Comparison of ENCODE assay signal across 24 mouse cellular contexts in the genomic region with DNA sequence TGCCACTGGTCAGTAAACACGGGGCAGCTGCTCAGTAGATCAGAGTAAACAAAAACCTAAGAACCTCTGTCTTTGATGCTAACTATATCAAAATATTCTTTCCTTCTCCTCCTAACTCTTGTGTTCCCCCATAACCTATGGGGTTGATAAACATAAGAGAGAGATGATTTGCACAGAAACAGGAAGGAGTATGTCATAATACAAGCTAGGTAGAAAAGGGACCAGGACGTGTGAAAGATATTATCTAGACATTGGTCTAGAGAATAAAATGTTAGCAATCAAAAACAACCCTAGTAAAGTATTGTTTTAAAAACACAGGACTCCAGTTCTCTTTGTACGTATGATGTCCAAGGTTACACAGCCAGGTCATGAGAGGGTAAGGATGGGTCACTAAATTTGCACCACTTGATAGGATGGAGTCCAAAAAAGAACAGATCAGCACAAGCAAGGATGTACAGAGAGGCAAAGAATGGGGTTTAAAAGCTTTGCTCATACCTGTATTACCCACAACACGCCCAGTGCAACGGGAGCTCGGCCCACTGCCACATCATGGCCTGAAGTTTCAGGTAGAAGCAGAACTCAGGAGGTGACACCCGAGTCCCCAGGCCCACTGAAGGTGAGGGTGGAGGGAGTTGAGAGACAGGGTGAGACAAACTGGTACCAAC. TPM values are rescaled to one million over a fixed set of nuclear protein-coding genes. Genes with fewer than 3 reads are reported as not detected.
DNase-seq lines count a peak whose midpoint lies in the region; ATAC-seq and TF ChIP-seq lines count a peak whose summit lies in the region.
"Had no signal": no experiment of that assay in that cellular context is flagged by ENCODE, and none has a peak within 500 bp of the region (broad histone marks: within the 10 kb centered on the region; RNA-seq: fewer than 3 reads in every experiment).

No protein-coding gene starts in this region.

- 77% methylated on average over 7 of the region's 7 CpGs for WGBS in heart, embryonic 13.5 days
- WGBS in bone marrow, adult 2 months, result 61% methylated on average over 7 of the region's 7 CpGs
- 55% methylated on average over 7 of the region's 7 CpGs for WGBS in liver, embryonic 15.5 days (ENCODE audit: insufficient replicate concordance)

- no peak for TF ChIP-seq CTCF in bone marrow, adult 2 months (IDR thresholded peaks at IDR 0.05; ENCODE audit: control insufficient read depth, insufficient read depth, low read length)

- peaks cover 27% of the 10 kb centered on the region for H3K4me1 ChIP-seq in heart, embryonic 13.5 days
- peaks cover 7% of the 10 kb centered on the region for H3K4me1 ChIP-seq in bone marrow, adult 2 months (ENCODE audit: control insufficient read depth, insufficient read depth, low read length)
- H3K4me1 ChIP-seq in liver, embryonic 15.5 days (replicated peaks), result peaks cover 95% of the 10 kb centered on the region
- H3K4me1 ChIP-seq: embryonic facial prominence, embryonic 12.5 days; limb, embryonic 10.5 days; midbrain, embryonic 15.5 days had no signal

- peaks cover 5% of the 10 kb centered on the region; the same call in 1 of the 2 replicates for H3K36me3 ChIP-seq in heart, embryonic 13.5 days
- H3K36me3 ChIP-seq in liver, embryonic 15.5 days (replicated peaks), result peaks cover 50% of the 10 kb centered on the region
- H3K36me3 ChIP-seq: embryonic facial prominence, embryonic 12.5 days; heart, embryonic 15.5 days; limb, embryonic 10.5 days; midbrain, embryonic 15.5 days had no signal

- DNase-seq in heart, adult 11 months, result no peak
- no peak for DNase-seq in layer of hippocampus, adult 9-10 months (ENCODE audit: low spot score)
- DNase-seq in embryo, embryonic 10.5 days (ENCODE audit: low spot score), result no peak
- no peak for DNase-seq in frontal cortex, adult 2 months (ENCODE audit: extremely low spot score in 1 of 2, low spot score in 1 of 2)
- DNase-seq: B cell, adult 2 months; cerebellum, adult 9-10 months; heart, postnatal 4 days; kidney, adult 2 months; kidney, postnatal 14 days; layer of hippocampus, adult 9-11 months; lung, adult 2 months; retina, postnatal 1 day; thymus, postnatal 36 days had no signal

- no peak for ATAC-seq in heart, embryonic 13.5 days (ENCODE audit: extremely low read depth, insufficient number of reproducible peaks, low FRiP score, low TSS enrichment)
- peak; percentile 30 for ATAC-seq in CD4-positive, CD25-positive, alpha-beta regulatory T cell, adult 4 months
- ATAC-seq in liver, embryonic 15.5 days (ENCODE audit: insufficient read depth), result no peak
- ATAC-seq: forebrain, embryonic 16.5 days; hindbrain, postnatal 0 days; midbrain, embryonic 15.5 days had no signal

- H3K9ac ChIP-seq in heart, embryonic 13.5 days, result no peak overlapping the region
- H3K9ac ChIP-seq in liver, embryonic 15.5 days, result peak overlapping the region; percentile 66
- H3K9ac ChIP-seq: embryonic facial prominence, embryonic 12.5 days; heart, embryonic 15.5 days; midbrain, embryonic 15.5 days had no signal

- H3K9me3 ChIP-seq in heart, embryonic 13.5 days, result no peaks in the 10 kb centered on the region
- no peaks in the 10 kb centered on the region for H3K9me3 ChIP-seq in liver, embryonic 15.5 days (replicated peaks)
- H3K9me3 ChIP-seq: embryonic facial prominence, embryonic 12.5 days; heart, embryonic 15.5 days; limb, embryonic 10.5 days; megakaryocyte, embryonic 14.5 days; midbrain, embryonic 15.5 days had no signal

- no peak for TF ChIP-seq POLR2A in bone marrow, adult 2 months (IDR thresholded peaks at IDR 0.05; ENCODE audit: borderline replicate concordance, control insufficient read depth, low read depth, low read length)

- no peaks in the 10 kb centered on the region for H3K27me3 ChIP-seq in heart, embryonic 13.5 days (replicated peaks)
- no peaks in the 10 kb centered on the region for H3K27me3 ChIP-seq in liver, embryonic 15.5 days
- H3K27me3 ChIP-seq: embryonic facial prominence, embryonic 12.5 days; heart, embryonic 15.5 days; megakaryocyte, embryonic 14.5 days; midbrain, embryonic 15.5 days had no signal

- 0 out of 2 replicates have a peak overlapping the region, but pooled peaks have one; percentile 20 for H3K4me3 ChIP-seq in heart, embryonic 13.5 days
- no peak overlapping the region for H3K4me3 ChIP-seq in bone marrow, adult 2 months (replicated peaks; ENCODE audit: control insufficient read depth, low read depth, low read length)
- peak overlapping the region; percentile 56 for H3K4me3 ChIP-seq in liver, embryonic 15.5 days (replicated peaks)
- H3K4me3 ChIP-seq: embryonic facial prominence, embryonic 12.5 days; heart, embryonic 15.5 days; limb, embryonic 10.5 days; midbrain, embryonic 15.5 days had no signal

- H3K27ac ChIP-seq in heart, embryonic 13.5 days (replicated peaks), result peak overlapping the region; percentile 37; the same call in 1 of the 2 replicates
- peak overlapping the region; percentile 55 for H3K27ac ChIP-seq in bone marrow, adult 2 months (ENCODE audit: control insufficient read depth, insufficient read depth, low read depth, low read length, poor library complexity)
- peak overlapping the region; percentile 100 for H3K27ac ChIP-seq in liver, embryonic 15.5 days (replicated peaks)
- H3K27ac ChIP-seq: embryonic facial prominence, embryonic 12.5 days; heart, embryonic 15.5 days; hindbrain, postnatal 0 days; limb, embryonic 10.5 days; midbrain, embryonic 15.5 days had no signal

- H3K4me2 ChIP-seq in heart, embryonic 13.5 days, result peak overlapping the region; percentile 58
- peak overlapping the region; percentile 85 for H3K4me2 ChIP-seq in liver, embryonic 15.5 days
- H3K4me2 ChIP-seq: embryonic facial prominence, embryonic 12.5 days; heart, embryonic 15.5 days; midbrain, embryonic 15.5 days had no signal

RNA-seq across cellular contexts. Expression of gene Zc3hav1, which starts 10.3 kb away (rescaled TPM):
- polyA plus RNA-seq in heart, embryonic 13.5 days (2015; fragmentation: Nextera tagmentation; extraction: Ambion mirVana), result 8.6 and 9.0 TPM in 2 replicates
- polyA plus RNA-seq in CD4-positive, CD25-positive, alpha-beta regulatory T cell, adult 4 months (2017; shearing (Covaris generic)), result 100 to 1,000 TPM; 189 to 215 TPM
- polyA plus RNA-seq in bone marrow, adult 2 months (2011; ENCODE audit: insufficient read depth, insufficient read length, low replicate concordance, missing spikeins), result 45.5 and 46.8 TPM in 2 replicates
- polyA plus RNA-seq in liver, embryonic 15.5 days (2015; fragmentation: Nextera tagmentation; extraction: Ambion mirVana), result 23.4 and 23.6 TPM in 2 replicates
- 3.5 and 3.9 TPM in 2 replicates for polyA plus RNA-seq in frontal cortex, adult 2 months (2012; rRNA removed)

RNA-seq across cellular contexts. Expression of gene Ttc26, which starts 37.1 kb away (rescaled TPM):
- 2.9 TPM in 2 replicates for polyA plus RNA-seq in heart, embryonic 13.5 days (2015; fragmentation: Nextera tagmentation; extraction: Ambion mirVana)
- not detected for polyA plus RNA-seq in CD4-positive, CD25-positive, alpha-beta regulatory T cell, adult 4 months (2017; shearing (Covaris generic))
- polyA plus RNA-seq in bone marrow, adult 2 months (2011; ENCODE audit: insufficient read depth, insufficient read length, low replicate concordance, missing spikeins), result 0.61 and 1.2 TPM in 2 replicates
- 0.23 and 0.30 TPM in 2 replicates for polyA plus RNA-seq in liver, embryonic 15.5 days (2015; fragmentation: Nextera tagmentation; extraction: Ambion mirVana)
- 6.2 and 6.4 TPM in 2 replicates for polyA plus RNA-seq in frontal cortex, adult 2 months (2012; rRNA removed)

RNA-seq across cellular contexts. Expression of gene Zc3hav1l, which starts 45.1 kb away (rescaled TPM):
- 7.6 and 8.0 TPM in 2 replicates for polyA plus RNA-seq in heart, embryonic 13.5 days (2015; fragmentation: Nextera tagmentation; extraction: Ambion mirVana)
- under 1 TPM; 0.38 to 0.55 TPM for polyA plus RNA-seq in CD4-positive, CD25-positive, alpha-beta regulatory T cell, adult 4 months (2017; shearing (Covaris generic))
- 0.93 and 2.2 TPM in 2 replicates for polyA plus RNA-seq in bone marrow, adult 2 months (2011; ENCODE audit: insufficient read depth, insufficient read length, low replicate concordance, missing spikeins)
- 1.4 and 1.5 TPM in 2 replicates for polyA plus RNA-seq in liver, embryonic 15.5 days (2015; fragmentation: Nextera tagmentation; extraction: Ambion mirVana)
- polyA plus RNA-seq in frontal cortex, adult 2 months (2012; rRNA removed), result 4.0 and 4.2 TPM in 2 replicates

Comparison
In these comparisons a context has a peak if more than half of its experiments do, and no peak if none do; other contexts are left out.
1. H3K27ac ChIP-seq: peak in every context shown above with its lines; median percentile 100 in liver, embryonic 15.5 days; 55 in bone marrow, adult 2 months; 37 in heart, embryonic 13.5 days.